Mouse (Mus musculus): Measurements from ENCODE around the gene Klhl8. TPM values are rescaled to one million over a fixed set of nuclear protein-coding genes. Genes with fewer than 3 reads are reported as not detected.
"Not testable (repeated sequence)": the region's sequence is repeated elsewhere in the genome, so short reads cannot be mapped to it uniquely, and the experiment has no call there.

Klhl8 gene
- 0.95 and 1.5 TPM in 2 replicates for polyA plus RNA-seq (2011; ENCODE audit: insufficient read depth, insufficient read length, low replicate concordance, missing spikeins)

DNA sequence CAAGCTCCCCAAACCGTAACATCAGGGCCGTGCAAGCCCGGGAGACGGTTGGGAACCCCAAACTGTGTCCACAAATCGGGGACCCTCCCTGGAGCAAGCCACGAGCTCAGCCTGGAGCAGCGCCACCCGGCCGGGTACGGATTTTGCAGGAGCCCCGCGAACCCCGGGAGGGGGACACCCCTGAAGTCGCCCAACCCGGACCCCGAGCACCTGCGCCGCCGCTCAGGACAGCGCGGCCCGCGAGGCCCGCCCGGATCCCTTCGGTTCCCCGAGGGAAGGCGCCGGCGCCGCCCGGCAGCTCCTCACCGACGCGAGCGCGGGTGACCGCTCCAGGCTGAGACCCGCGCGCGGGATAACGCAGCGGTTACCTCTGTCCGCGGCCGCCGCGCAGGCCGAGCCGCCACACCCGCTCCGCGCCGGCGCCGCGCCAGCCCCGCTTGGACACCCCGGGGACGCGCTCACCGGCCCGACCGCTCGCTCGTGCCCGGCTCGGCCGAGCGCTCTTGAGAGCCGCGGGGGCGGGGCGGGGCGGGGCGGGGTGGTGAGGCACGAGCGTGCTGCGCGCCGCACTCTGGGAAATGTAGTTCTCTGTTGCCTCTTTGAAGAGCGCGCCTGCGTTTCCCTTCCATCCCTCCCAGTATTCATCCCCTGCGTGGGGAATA is at the start of gene Klhl8:
Gene Klhl8, minus strand, starts transcription at position 512 of the 662 bp plus-strand sequence.
- WGBS: under 1% methylated on average over 84 of the region's 86 CpGs
- TF ChIP-seq POLR2A (IDR thresholded peaks at IDR 0.05; ENCODE audit: borderline replicate concordance, control insufficient read depth, low read depth, low read length) (peak; percentile 28; the same call in 1 of the 2 replicates), CTCF (IDR thresholded peaks at IDR 0.05; ENCODE audit: control insufficient read depth, insufficient read depth, low read length) (no peak)
- H3K4me3 ChIP-seq (replicated peaks; ENCODE audit: control insufficient read depth, low read depth, low read length): peak within 1 kb of the TSS; percentile 64
- H3K4me1 ChIP-seq (ENCODE audit: control insufficient read depth, insufficient read depth, low read length): no peaks in the 10 kb centered on the region; the same call in 1 of the 2 replicates
- peak within 1 kb of the TSS; percentile 42; the same call in 1 of the 2 replicates for H3K27ac ChIP-seq (ENCODE audit: control insufficient read depth, insufficient read depth, low read depth, low read length, poor library complexity)

DNA sequence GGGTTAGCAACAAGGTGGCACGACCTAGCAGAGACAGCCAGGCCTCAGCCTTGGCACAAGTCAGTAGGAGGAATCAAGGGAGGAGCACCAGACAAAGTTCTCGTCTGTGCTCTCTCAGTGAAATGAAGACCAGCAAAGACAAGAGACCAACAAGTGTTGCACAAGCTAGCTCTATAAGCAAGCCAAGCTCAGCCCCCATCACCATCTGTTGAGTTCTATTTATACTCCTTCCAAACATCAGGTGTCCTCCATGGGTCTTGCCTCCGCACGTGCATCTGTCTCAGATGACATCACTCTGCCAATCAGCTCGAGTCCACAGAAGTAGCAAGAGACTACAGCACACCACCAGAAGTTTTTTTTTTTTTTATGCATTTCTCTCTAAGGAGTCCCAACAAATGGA is 43.6 kb upstream of the Klhl8 start:
- TF ChIP-seq POLR2A (IDR thresholded peaks at IDR 0.05; ENCODE audit: borderline replicate concordance, control insufficient read depth, low read depth, low read length): no peak
- no peak for TF ChIP-seq CTCF (IDR thresholded peaks at IDR 0.05; ENCODE audit: control insufficient read depth, insufficient read depth, low read length)
- Histone ChIP-seq H3K4me1 (ENCODE audit: control insufficient read depth, insufficient read depth, low read length) (no peaks in the 10 kb centered on the region), H3K27ac (ENCODE audit: control insufficient read depth, insufficient read depth, low read depth, low read length, poor library complexity) (no peak overlapping the region), H3K4me3 (replicated peaks; ENCODE audit: control insufficient read depth, low read depth, low read length) (no peak overlapping the region)
- WGBS: 68% methylated on average over 5 of the region's 5 CpGs

DNA sequence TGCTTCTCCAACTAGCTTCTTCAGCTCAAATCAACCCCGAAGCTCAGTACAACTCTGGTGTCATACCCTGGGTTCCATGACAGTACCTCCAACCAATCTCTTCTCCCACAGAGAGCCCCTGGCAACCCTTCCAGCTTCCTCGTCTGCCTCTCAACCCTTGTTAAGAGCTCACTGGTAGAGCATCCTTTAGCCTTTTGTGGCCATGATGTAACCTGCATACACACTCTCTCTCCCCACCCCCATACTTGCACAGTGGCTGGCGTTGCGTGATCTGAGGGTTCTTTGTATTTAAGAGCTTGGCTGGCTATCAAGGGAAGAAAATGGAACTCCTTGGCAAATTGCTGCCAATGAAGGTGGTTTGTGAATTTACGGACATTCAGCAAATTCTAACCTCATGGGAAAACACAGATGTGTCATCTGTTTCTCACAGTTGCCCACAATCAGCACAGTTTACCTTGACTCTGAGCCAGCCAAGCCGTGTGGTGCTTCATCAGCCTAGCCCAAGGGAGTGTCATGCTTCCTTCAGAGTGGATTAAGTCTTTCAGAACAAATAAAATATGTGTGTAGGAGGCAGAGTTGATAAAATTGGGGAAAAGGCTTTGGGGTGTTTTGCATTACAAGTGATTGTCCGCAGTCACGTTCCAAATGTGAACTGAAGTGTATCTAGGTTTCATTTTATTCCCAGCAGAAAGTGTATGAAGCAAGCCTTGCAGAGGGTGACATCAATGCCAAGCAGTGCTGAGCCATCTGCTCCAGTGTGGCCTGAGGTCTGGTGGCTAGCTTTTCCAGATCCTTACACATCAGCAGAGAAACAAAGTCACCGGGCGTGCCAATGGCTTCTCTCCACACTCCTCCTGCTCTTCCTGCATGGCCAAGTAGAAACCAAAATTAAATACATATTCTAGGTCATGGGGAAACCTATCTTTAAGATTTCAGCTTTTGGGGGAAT is 42.4 kb upstream of the Klhl8 start:
- Histone ChIP-seq H3K27ac (ENCODE audit: control insufficient read depth, insufficient read depth, low read depth, low read length, poor library complexity) (no peak overlapping the region), H3K4me1 (ENCODE audit: control insufficient read depth, insufficient read depth, low read length) (no peaks in the 10 kb centered on the region), H3K4me3 (replicated peaks; ENCODE audit: control insufficient read depth, low read depth, low read length) (no peak overlapping the region)
- WGBS: 82% methylated on average over 10 of the region's 10 CpGs
- TF ChIP-seq CTCF (IDR thresholded peaks at IDR 0.05; ENCODE audit: control insufficient read depth, insufficient read depth, low read length) (no peak), POLR2A (IDR thresholded peaks at IDR 0.05; ENCODE audit: borderline replicate concordance, control insufficient read depth, low read depth, low read length) (no peak)

DNA sequence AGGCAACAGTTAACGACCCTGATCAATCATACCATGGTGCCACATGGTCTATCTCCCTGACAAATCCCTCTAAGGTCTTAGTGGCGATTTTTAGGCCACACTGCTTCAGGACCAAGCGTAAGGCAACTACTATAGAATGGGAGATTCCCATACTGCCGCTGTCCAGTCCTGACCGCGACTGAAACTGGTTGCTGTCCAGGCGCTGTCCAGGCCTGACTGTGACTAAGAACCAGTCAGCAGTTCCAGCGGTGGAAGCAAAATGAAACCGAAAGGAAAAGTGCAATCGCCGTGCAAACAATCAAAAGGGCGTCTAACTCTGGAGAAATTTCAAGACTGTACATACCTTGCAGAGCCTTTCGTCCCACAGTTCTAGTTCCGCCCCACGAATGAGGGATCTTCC is 39.1 kb upstream of the Klhl8 start:
- not testable (repeated sequence) for H3K27ac ChIP-seq (ENCODE audit: control insufficient read depth, insufficient read depth, low read depth, low read length, poor library complexity); H3K4me1 ChIP-seq (ENCODE audit: control insufficient read depth, insufficient read depth, low read length); H3K4me3 ChIP-seq (replicated peaks; ENCODE audit: control insufficient read depth, low read depth, low read length)
- WGBS: 88% methylated on average over 15 of the region's 15 CpGs

DNA sequence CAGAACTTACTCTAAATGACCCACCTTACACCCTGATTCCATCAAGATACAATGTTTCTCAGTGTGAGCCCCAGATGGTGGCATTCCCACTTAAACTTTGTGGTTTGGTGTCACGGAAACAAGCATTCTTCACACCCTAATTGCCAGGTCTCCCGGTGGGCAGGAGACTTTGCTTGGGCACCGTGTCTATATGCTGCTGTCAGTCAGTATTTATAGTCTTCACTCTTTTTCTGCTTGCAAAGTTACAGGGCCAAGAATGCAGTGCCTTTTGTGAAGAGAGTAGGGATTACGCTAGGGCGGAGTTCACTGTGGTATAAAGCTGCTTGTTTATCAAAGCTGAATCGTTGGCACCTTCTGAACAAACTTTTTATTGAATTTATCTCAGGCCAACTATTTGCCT is 32.1 kb upstream of the Klhl8 start:
- Histone ChIP-seq H3K4me3 (replicated peaks; ENCODE audit: control insufficient read depth, low read depth, low read length) (no peak overlapping the region), H3K27ac (ENCODE audit: control insufficient read depth, insufficient read depth, low read depth, low read length, poor library complexity) (no peak overlapping the region), H3K4me1 (ENCODE audit: control insufficient read depth, insufficient read depth, low read length) (no peaks in the 10 kb centered on the region)
- TF ChIP-seq CTCF (IDR thresholded peaks at IDR 0.05; ENCODE audit: control insufficient read depth, insufficient read depth, low read length) (no peak), POLR2A (IDR thresholded peaks at IDR 0.05; ENCODE audit: borderline replicate concordance, control insufficient read depth, low read depth, low read length) (no peak)
- WGBS: 56% methylated on average over 6 of the region's 6 CpGs

DNA sequence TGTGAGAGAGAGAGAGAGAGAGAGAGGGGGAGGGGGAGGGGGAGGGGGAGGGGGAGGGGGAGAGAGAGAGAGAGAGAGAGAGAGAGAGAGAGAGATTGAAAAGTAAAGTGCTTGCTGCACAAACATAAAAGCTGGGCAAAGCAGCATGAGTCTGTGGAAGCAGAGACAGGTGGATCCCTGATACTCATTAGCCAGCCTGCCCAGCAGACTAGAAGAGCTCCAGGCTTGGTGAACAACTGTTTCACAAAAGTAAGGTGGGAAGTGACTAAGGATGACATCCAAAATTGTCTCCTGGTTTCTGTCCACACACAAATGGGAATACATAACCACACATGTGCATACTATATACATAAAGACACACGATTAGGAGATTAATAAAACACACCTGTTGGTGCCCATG is 28.8 kb upstream of the Klhl8 start:
- Histone ChIP-seq H3K27ac (ENCODE audit: control insufficient read depth, insufficient read depth, low read depth, low read length, poor library complexity) (no peak overlapping the region), H3K4me3 (replicated peaks; ENCODE audit: control insufficient read depth, low read depth, low read length) (no peak overlapping the region), H3K4me1 (ENCODE audit: control insufficient read depth, insufficient read depth, low read length) (no peaks in the 10 kb centered on the region)
- TF ChIP-seq CTCF (IDR thresholded peaks at IDR 0.05; ENCODE audit: control insufficient read depth, insufficient read depth, low read length): no peak
- WGBS: 65% methylated on average over 1 of the region's 1 CpGs

DNA sequence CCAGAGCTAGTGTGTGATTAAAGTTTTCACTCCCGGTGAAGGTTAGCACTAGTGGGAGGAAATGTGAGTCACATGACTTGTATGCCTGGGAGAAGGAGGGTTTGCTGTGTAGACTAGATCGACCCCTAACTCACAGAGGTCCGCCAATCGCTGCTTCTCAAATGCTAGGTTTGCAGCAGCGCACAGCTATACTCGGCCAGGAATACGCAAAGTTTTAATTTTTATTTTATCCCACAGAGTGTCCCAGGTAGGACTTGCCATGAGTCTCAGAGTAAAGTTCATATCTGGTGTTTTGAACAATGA is 28.2 kb upstream of the Klhl8 start:
- Histone ChIP-seq H3K4me1 (ENCODE audit: control insufficient read depth, insufficient read depth, low read length) (no peaks in the 10 kb centered on the region), H3K4me3 (replicated peaks; ENCODE audit: control insufficient read depth, low read depth, low read length) (no peak overlapping the region), H3K27ac (ENCODE audit: control insufficient read depth, insufficient read depth, low read depth, low read length, poor library complexity) (no peak overlapping the region)
- no peak for TF ChIP-seq POLR2A (IDR thresholded peaks at IDR 0.05; ENCODE audit: borderline replicate concordance, control insufficient read depth, low read depth, low read length)
- no peak for TF ChIP-seq CTCF (IDR thresholded peaks at IDR 0.05; ENCODE audit: control insufficient read depth, insufficient read depth, low read length)
- 71% methylated on average over 7 of the region's 7 CpGs for WGBS

DNA sequence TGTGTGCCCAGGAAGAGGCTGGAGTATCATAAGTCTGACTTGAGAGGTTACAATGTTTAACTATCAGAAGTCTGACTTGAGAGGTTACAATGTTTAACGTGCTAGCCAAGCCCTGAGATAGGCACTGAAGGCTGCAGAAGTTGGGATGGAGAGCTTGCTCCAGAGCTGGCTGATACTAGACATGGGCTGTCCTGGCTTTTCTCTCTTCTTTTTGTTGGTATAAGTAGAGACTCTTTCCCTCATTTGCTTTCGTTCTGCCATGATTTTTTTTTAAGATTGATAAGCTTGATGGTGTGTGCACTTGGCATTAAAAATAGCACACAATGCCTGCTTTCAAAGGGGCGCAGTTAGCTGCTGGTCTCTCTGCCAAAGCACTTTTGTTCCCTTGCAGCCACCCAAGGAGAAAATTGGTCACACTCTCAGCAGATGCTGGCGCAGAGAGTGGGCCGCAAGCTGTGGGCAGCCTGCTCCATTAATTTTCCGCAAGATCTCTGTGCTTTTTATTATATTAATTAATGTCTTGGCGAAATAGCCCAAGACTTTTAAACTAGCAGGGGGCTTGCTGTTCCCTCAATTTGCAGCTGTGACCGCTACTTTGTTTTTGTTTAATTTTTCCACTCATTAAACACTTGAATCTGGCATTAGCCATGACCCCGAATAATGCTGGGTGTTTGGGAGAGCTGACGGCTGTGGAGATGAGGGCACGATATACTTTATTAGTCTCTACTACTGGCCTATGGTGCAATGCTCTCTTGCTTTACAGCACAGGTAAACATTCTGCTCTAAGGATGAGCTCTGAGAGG is 27.7 kb upstream of the Klhl8 start:
- WGBS: 80% methylated on average over 11 of the region's 11 CpGs
- no peak for TF ChIP-seq POLR2A (IDR thresholded peaks at IDR 0.05; ENCODE audit: borderline replicate concordance, control insufficient read depth, low read depth, low read length)
- no peak overlapping the region for H3K4me3 ChIP-seq (replicated peaks; ENCODE audit: control insufficient read depth, low read depth, low read length)
- no peak overlapping the region for H3K27ac ChIP-seq (ENCODE audit: control insufficient read depth, insufficient read depth, low read depth, low read length, poor library complexity)
- no peaks in the 10 kb centered on the region for H3K4me1 ChIP-seq (ENCODE audit: control insufficient read depth, insufficient read depth, low read length)
